8 mouse cellular contexts compared by ENCODE assay signal in genomic region chr12:91766338-91767107, GRCm38 (mm10). TPM values are rescaled to one million over a fixed set of nuclear protein-coding genes. Genes with fewer than 3 reads are reported as not detected.
DNase-seq lines count a peak whose midpoint lies in the region; ATAC-seq and TF ChIP-seq lines count a peak whose summit lies in the region.
"Had no signal": no experiment of that assay in that cellular context is flagged by ENCODE, and none has a peak within 500 bp of the region (broad histone marks: within the 10 kb centered on the region; RNA-seq: fewer than 3 reads in every experiment).

No protein-coding gene starts in this region.

- H3K27me3 ChIP-seq in hindbrain, embryonic 15.5 days: no peaks in the 10 kb centered on the region
- no peaks in the 10 kb centered on the region for H3K27me3 ChIP-seq in limb, embryonic 14.5 days (ENCODE audit: control insufficient read depth, insufficient read depth, low read length)
- no peaks in the 10 kb centered on the region for H3K27me3 ChIP-seq in midbrain, embryonic 11.5 days (ENCODE audit: control insufficient read depth, insufficient read depth, low read length)
- H3K27me3 ChIP-seq: embryonic facial prominence, embryonic 13.5 days had no signal

- peak; percentile 85 for DNase-seq in Muller cell, postnatal 12 days (ENCODE audit: inconsistent ontology term)
- peak; percentile 52 to 63 for DNase-seq in gastrocnemius, adult 8-10 months (ENCODE audit: low spot score in 2 of 2)
- DNase-seq in limb, embryonic 14.5 days (ENCODE audit: low spot score): no peak
- peak; percentile 90 for DNase-seq in midbrain, embryonic 11.5 days (ENCODE audit: low spot score, missing footprints)
- peak; percentile 75 to 80 for DNase-seq in spleen, postnatal 36 days (ENCODE audit: low spot score in 2 of 2)

- TF ChIP-seq POLR2A in bone marrow macrophage, adult 2 months (IDR thresholded peaks at IDR 0.05; ENCODE audit: borderline replicate concordance, low read depth, low read length): no peak
- no peak for TF ChIP-seq POLR2A in limb, embryonic 14.5 days (IDR thresholded peaks at IDR 0.05; ENCODE audit: borderline replicate concordance, extremely low read depth, insufficient read depth, insufficient read length)

- no peak overlapping the region for H3K27ac ChIP-seq in bone marrow macrophage, adult 2 months (ENCODE audit: insufficient read depth, low read depth, low read length)
- no peak overlapping the region for H3K27ac ChIP-seq in hindbrain, embryonic 15.5 days (replicated peaks)
- H3K27ac ChIP-seq in limb, embryonic 14.5 days (replicated peaks; ENCODE audit: low read depth, low read length): no peak overlapping the region
- no peak overlapping the region for H3K27ac ChIP-seq in midbrain, embryonic 11.5 days (ENCODE audit: low read depth, low read length)
- H3K27ac ChIP-seq: embryonic facial prominence, embryonic 13.5 days had no signal

- peak; percentile 74 for ATAC-seq in hindbrain, embryonic 15.5 days (ENCODE audit: low FRiP score, low read depth)
- ATAC-seq in limb, embryonic 14.5 days (ENCODE audit: low FRiP score, low read depth): peak; percentile 64
- peak; percentile 81 for ATAC-seq in midbrain, embryonic 11.5 days (ENCODE audit: low FRiP score)

- peak overlapping the region; percentile 41 for H3K4me2 ChIP-seq in hindbrain, embryonic 15.5 days
- H3K4me2 ChIP-seq in limb, embryonic 14.5 days (replicated peaks; ENCODE audit: low read depth, low read length, severe bottlenecking): no peak overlapping the region
- peak overlapping the region; percentile 8; the same call in 1 of the 2 replicates for H3K4me2 ChIP-seq in midbrain, embryonic 11.5 days
- H3K4me2 ChIP-seq: embryonic facial prominence, embryonic 13.5 days had no signal

- H3K9ac ChIP-seq in hindbrain, embryonic 15.5 days: 0 out of 2 replicates have a peak overlapping the region, but pooled peaks have one; percentile 10
- H3K9ac ChIP-seq in limb, embryonic 14.5 days (ENCODE audit: low read depth, low read length, severe bottlenecking): no peak overlapping the region
- peak overlapping the region; percentile 18; the same call in 1 of the 2 replicates for H3K9ac ChIP-seq in midbrain, embryonic 11.5 days (ENCODE audit: low read length)
- H3K9ac ChIP-seq: embryonic facial prominence, embryonic 13.5 days had no signal

- WGBS in hindbrain, embryonic 15.5 days: 17% methylated on average over 14 of the region's 14 CpGs
- 58% methylated on average over 14 of the region's 14 CpGs for WGBS in limb, embryonic 14.5 days
- 41% methylated on average over 14 of the region's 14 CpGs for WGBS in midbrain, embryonic 11.5 days

- no peak for TF ChIP-seq CTCF in bone marrow macrophage, adult 2 months (IDR thresholded peaks at IDR 0.05; ENCODE audit: low read depth, low read length)

- no peaks in the 10 kb centered on the region for H3K36me3 ChIP-seq in hindbrain, embryonic 15.5 days
- H3K36me3 ChIP-seq in limb, embryonic 14.5 days (ENCODE audit: control insufficient read depth, insufficient read depth, low read length): no peaks in the 10 kb centered on the region
- H3K36me3 ChIP-seq in midbrain, embryonic 11.5 days (ENCODE audit: control insufficient read depth, insufficient read depth, low read length): no peaks in the 10 kb centered on the region
- H3K36me3 ChIP-seq: embryonic facial prominence, embryonic 13.5 days had no signal

- H3K4me3 ChIP-seq in bone marrow macrophage, adult 2 months (ENCODE audit: insufficient read depth, low read length): peak overlapping the region; percentile 51
- 0 out of 2 replicates have a peak overlapping the region, but pooled peaks have one; percentile 10 for H3K4me3 ChIP-seq in hindbrain, embryonic 15.5 days
- H3K4me3 ChIP-seq in limb, embryonic 14.5 days (replicated peaks; ENCODE audit: low read length): no peak overlapping the region
- no peak overlapping the region for H3K4me3 ChIP-seq in midbrain, embryonic 11.5 days (ENCODE audit: low read depth, low read length)
- H3K4me3 ChIP-seq: embryonic facial prominence, embryonic 13.5 days had no signal

- H3K9me3 ChIP-seq in hindbrain, embryonic 15.5 days: no peaks in the 10 kb centered on the region
- no peaks in the 10 kb centered on the region for H3K9me3 ChIP-seq in limb, embryonic 14.5 days (ENCODE audit: control insufficient read depth, low read length)
- H3K9me3 ChIP-seq in midbrain, embryonic 11.5 days (ENCODE audit: control insufficient read depth, low read length): no peaks in the 10 kb centered on the region
- H3K9me3 ChIP-seq: embryonic facial prominence, embryonic 13.5 days had no signal

- H3K4me1 ChIP-seq in bone marrow macrophage, adult 2 months (ENCODE audit: control insufficient read depth, insufficient read depth, low read length): peaks cover 20% of the 10 kb centered on the region
- H3K4me1 ChIP-seq in hindbrain, embryonic 15.5 days (replicated peaks): peaks cover 27% of the 10 kb centered on the region
- peaks cover 9% of the 10 kb centered on the region for H3K4me1 ChIP-seq in limb, embryonic 14.5 days (ENCODE audit: control insufficient read depth, insufficient read depth, low read length)
- H3K4me1 ChIP-seq in midbrain, embryonic 11.5 days (ENCODE audit: control insufficient read depth, insufficient read depth, low read length): peaks cover 8% of the 10 kb centered on the region

RNA-seq across cellular contexts. Expression of gene Ston2, which starts 21.7 kb away (rescaled TPM):
- polyA plus RNA-seq in bone marrow macrophage, adult 2 months (2012; ENCODE audit: insufficient read depth, insufficient read length, missing spikeins): 3.6 and 4.5 TPM in 2 replicates
- 10 to 100 TPM; 51.5 to 79.1 (median 69.6) TPM for total RNA-seq in gastrocnemius, adult 8-10 months (2022)
- polyA plus RNA-seq in hindbrain, embryonic 15.5 days (2015; fragmentation: Nextera tagmentation; extraction: Ambion mirVana): 6.7 and 7.1 TPM in 2 replicates
- 9.9 and 10.4 TPM in 2 replicates for polyA plus RNA-seq in limb, embryonic 14.5 days (2012; rRNA removed)
- polyA plus RNA-seq in limb, embryonic 14.5 days (2014; fragmentation: Nextera tagmentation; extraction: Ambion mirVana): 9.6 and 10.8 TPM in 2 replicates
- 7.2 and 8.4 TPM in 2 replicates for polyA plus RNA-seq in midbrain, embryonic 11.5 days (2014; fragmentation: Nextera tagmentation; extraction: Ambion mirVana)

Comparison
In these comparisons a context has a peak if more than half of its experiments do, and no peak if none do; other contexts are left out.
1. H3K4me3 ChIP-seq: peak in bone marrow macrophage, adult 2 months (single experiment) and hindbrain, embryonic 15.5 days (single experiment); none in limb, embryonic 14.5 days (single experiment) and midbrain, embryonic 11.5 days (single experiment).
2. Peak in every context shown above with its lines, with median percentiles within 50 percentile points of each other: ATAC-seq.